Mouse (Mus musculus) layer of hippocampus, postnatal 14 days (tissue): Measurements from ENCODE around the gene Fgf11. TPM values are rescaled to one million over a fixed set of nuclear protein-coding genes. Genes with fewer than 3 reads are reported as not detected.

ENCODE experiments used
- DNase-seq, 2 experiments: peaks; one replicate each; pipeline ENCODE4 v3.0.0; 2021 to 2022; ENCODE audit warnings: low spot score in 2 of 2, mixed read lengths in 1 of 2
- total RNA-seq, 2 experiments: library from RNA; stranded (reverse); gene quantifications; 2 replicates each; pipeline ENCODE4 v1.2.3; 2021

Fgf11 gene
- total RNA-seq, 2 experiments from 2014 or later = 22.8 to 23.7 TPM

DNA sequence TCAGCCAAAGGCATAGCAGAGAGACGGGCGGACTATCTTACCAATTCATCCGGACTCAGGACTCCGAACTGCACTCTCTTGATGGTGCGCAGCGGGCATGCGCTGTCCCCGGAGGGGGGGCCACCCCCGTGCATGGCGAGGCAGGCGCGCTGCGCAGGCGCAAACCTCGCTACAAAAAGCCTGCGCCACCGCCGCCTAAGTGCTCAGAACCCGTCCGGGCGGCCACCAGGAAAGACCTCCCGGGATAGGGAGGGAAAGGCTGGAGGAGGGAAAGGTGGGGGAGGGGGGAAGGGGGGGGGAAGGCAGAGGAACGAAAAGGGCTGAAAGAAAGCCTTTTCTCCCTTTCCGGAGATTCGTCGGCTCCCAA lies 43.6 kb downstream of the Fgf11 start:
- peak; percentile 95 to 97 for DNase-seq

DNA sequence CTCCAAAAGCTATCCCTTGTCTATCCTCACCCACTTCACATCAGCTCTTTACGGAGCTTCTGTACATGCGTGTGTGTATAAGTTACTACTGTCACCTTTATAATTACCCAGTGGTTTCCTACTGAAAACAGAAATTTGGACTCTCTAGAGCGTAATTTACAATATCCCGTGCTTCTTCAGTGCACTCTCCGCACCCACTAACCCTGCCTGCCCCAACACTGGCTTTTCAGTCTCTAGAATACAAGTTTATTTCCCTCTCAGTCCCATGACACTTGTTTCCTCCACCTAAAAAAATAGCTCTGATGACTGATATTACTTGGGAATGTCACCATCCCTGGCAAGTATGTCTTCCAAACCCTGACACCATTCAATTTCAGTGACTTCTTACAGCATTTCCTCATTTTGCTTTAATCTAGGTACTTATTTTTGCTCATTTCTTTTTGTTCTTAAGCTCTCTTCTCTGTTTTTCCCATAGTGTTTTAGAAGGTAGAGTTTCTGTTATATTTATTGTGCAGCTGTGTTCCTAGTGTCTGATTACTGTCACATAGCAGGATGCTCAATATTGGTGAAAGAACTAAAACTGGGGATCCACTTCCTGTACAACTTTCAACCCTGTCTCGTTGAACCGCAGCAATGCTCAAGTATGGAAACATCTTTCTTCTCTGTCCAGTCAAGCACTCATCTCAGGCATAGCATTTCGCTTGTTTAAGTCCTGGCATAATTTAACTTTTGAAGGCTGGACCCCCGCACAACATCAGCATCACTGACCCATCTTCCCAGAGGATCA lies 44.2 kb downstream of the Fgf11 start:
- DNase-seq = no peak

DNA sequence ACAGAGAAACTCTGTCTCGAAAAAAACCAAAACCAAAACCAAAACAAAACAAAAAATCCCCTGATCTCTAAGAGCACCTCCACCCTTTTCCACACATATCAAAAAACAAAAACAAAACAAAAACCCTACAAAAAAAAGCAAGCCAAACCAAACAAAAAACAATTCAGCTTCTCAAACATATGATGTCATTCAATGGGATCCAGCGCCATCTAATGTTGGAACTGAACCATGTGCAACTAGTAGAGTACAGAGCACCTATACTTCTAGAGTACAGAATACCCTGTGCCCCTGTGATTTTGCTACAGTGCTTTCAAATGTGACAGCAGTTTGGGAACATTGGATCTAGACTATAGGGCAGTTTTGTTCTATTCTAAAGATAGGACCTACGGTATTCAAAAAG lies 47.0 kb downstream of the Fgf11 start:
- DNase-seq = peak in 1 of 2 experiments; percentile 68

DNA sequence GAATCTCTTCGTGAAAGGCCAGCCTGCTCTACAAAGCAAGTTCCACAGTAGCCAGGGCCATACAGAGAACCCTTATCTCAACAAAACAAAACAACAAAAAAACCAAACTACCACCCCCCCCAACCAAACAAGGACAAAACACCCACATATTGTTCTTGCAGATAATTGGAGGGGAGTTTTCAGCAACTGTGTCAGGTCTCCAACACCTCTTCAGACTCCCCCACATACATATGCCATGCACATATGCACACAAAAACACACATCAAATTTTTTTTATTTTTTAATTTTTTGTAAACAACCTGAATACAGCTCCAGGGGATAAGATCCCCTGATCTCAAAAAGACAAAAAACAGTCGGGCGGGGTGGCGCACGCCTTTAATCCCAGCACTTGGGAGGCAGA lies 47.4 kb downstream of the Fgf11 start:
- DNase-seq = no peak

DNA sequence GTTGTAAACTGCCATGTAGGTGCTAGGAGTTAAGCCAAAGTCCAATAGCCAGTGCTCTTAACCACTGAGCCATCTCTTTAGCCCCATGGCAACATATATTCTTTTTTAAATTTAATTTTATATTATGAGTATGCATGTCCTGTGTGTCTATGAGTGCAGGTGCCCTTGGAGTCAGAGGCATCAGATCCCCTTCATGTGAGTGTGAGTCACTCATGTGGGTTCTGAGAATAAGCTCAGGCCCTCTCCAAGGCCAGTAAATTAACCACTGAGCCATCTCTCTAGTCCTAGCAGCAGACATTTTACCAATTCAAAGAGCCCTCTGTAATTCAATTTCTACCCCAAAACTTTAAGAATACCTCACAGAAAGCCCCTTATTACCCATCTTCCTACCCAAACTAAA lies 49.0 kb downstream of the Fgf11 start:
- no peak for DNase-seq

DNA sequence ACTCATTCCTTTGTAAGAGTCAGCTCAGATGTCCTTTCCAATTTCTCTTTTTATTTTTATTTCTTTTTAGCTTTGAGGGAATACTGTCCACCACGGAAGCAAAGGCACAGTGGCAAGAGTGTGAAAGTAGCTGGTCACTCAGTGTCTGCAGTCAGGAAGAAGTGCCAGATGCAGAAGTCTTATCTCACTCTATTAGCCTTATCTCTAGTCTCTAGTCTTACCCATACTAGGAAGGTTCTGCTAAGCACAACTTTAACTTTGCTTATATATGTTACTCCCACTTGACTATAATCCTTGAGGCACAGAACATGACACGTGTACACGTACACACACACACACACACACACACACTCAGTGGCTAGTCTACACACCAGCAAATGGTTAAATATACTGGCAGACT lies 50.0 kb downstream of the Fgf11 start:
- DNase-seq = no peak

Other genes with a start within 250 kb of the Fgf11 start
- 100 to 1,000 TPM; 144 to 156 TPM for gene Efnb3, start 241.7 kb downstream of the Fgf11 start, total RNA-seq
- 1 to 10 TPM; 8.6 to 9.5 TPM for gene Wrap53, start 221.6 kb downstream of the Fgf11 start, total RNA-seq
- gene Trp53, start 221.5 kb downstream of the Fgf11 start, total RNA-seq = 10 to 100 TPM; 27.3 to 29.6 TPM
- 100 to 1,000 TPM; 513 to 551 TPM for gene Atp1b2, start 195.9 kb downstream of the Fgf11 start, total RNA-seq
- gene Shbg, start 184.0 kb downstream of the Fgf11 start, total RNA-seq = not detected
- gene Sat2, start 179.8 kb downstream of the Fgf11 start, total RNA-seq = 10 to 100 TPM; 16.1 to 19.8 TPM
- 100 to 1,000 TPM; 105 to 106 TPM for gene Fxr2, start 168.9 kb downstream of the Fgf11 start, total RNA-seq
- under 1 TPM in 1 of 2 experiments, not detected in 1; 0.48 TPM for gene Sox15, start 146.5 kb downstream of the Fgf11 start, total RNA-seq
- 10 to 100 TPM; 73.3 to 82.4 TPM for gene Mpdu1, start 139.2 kb downstream of the Fgf11 start, total RNA-seq
- 10 to 100 TPM; 13.1 to 18.5 TPM for gene Cd68, start 135.7 kb downstream of the Fgf11 start, total RNA-seq
- gene Eif4a1, start 129.4 kb downstream of the Fgf11 start, total RNA-seq = 100 to 1,000 TPM; 409 to 418 TPM
- 10 to 100 TPM; 84.3 to 88.5 TPM for gene Senp3, start 119.8 kb downstream of the Fgf11 start, total RNA-seq
- gene Tnfsf13, start 116.1 kb downstream of the Fgf11 start, total RNA-seq = 1 to 10 TPM in 1 of 2 experiments, under 1 TPM in 1; 0.88 to 1.1 TPM
- gene Tnfsf12, start 106.0 kb downstream of the Fgf11 start, total RNA-seq = 1 to 10 TPM; 5.8 to 6.5 TPM
- gene Tnfsfm13, start 105.8 kb downstream of the Fgf11 start, total RNA-seq = 1 to 10 TPM in 1 of 2 experiments, under 1 TPM in 1; 0.45 to 1.0 TPM
- gene Polr2a, start 43.2 kb downstream of the Fgf11 start, total RNA-seq = 10 to 100 TPM; 62.8 to 68.5 TPM
- under 1 TPM in 1 of 2 experiments, not detected in 1; 0.21 TPM for gene Slc35g3, start 39.9 kb downstream of the Fgf11 start, total RNA-seq
- 10 to 100 TPM; 82.0 to 83.5 TPM for gene Zbtb4, start 35.9 kb downstream of the Fgf11 start, total RNA-seq
- 1 to 10 TPM; 1.0 to 1.1 TPM for gene Chrnb1, start 5.9 kb downstream of the Fgf11 start, total RNA-seq
- gene Tmem102, start 3.8 kb upstream of the Fgf11 start, total RNA-seq = not detected
- not detected for gene Gm39566, start 13.4 kb upstream of the Fgf11 start, total RNA-seq
- not detected for gene Spem2, start 16.6 kb upstream of the Fgf11 start, total RNA-seq
- gene Spem1, start 20.3 kb upstream of the Fgf11 start, total RNA-seq = under 1 TPM; 0.50 to 0.74 TPM
- gene Nlgn2, start 35.9 kb upstream of the Fgf11 start, total RNA-seq = 100 to 1,000 TPM; 220 to 226 TPM
- gene Tmem256, start 36.7 kb upstream of the Fgf11 start, total RNA-seq = 100 to 1,000 TPM; 150 to 162 TPM
- 10 to 100 TPM; 22.0 to 23.3 TPM for gene Plscr3, start 44.5 kb upstream of the Fgf11 start, total RNA-seq
- not detected for gene Tnk1, start 56.9 kb upstream of the Fgf11 start, total RNA-seq
- gene Tmem95, start 76.2 kb upstream of the Fgf11 start, total RNA-seq = not detected
- 1 to 10 TPM; 1.1 to 1.2 TPM for gene Kctd11, start 79.5 kb upstream of the Fgf11 start, total RNA-seq
- under 1 TPM in 1 of 2 experiments, not detected in 1; 0.30 TPM for gene Acap1, start 93.7 kb upstream of the Fgf11 start, total RNA-seq
- gene 2810408A11Rik, start 99.1 kb upstream of the Fgf11 start, total RNA-seq = 1 to 10 TPM; 1.5 to 2.1 TPM
- gene Neurl4, start 99.2 kb upstream of the Fgf11 start, total RNA-seq = 100 to 1,000 TPM; 108 to 124 TPM
- gene Gps2, start 112.0 kb upstream of the Fgf11 start, total RNA-seq = 10 to 100 TPM; 28.5 to 29.3 TPM
- 100 to 1,000 TPM; 446 to 451 TPM for gene Eif5a, start 120.1 kb upstream of the Fgf11 start, total RNA-seq
- 1 to 10 TPM; 8.3 to 9.7 TPM for gene Ybx2, start 133.9 kb upstream of the Fgf11 start, total RNA-seq
- gene Slc2a4, start 146.3 kb upstream of the Fgf11 start, total RNA-seq = 1 to 10 TPM; 1.8 to 3.6 TPM
- not detected for gene Cldn7, start 162.9 kb upstream of the Fgf11 start, total RNA-seq
- 100 to 1,000 TPM; 108 to 115 TPM for gene Ctdnep1, start 179.3 kb upstream of the Fgf11 start, total RNA-seq
- gene Elp5, start 180.7 kb upstream of the Fgf11 start, total RNA-seq = 10 to 100 TPM; 88.5 to 93.9 TPM
- 100 to 1,000 TPM; 221 to 251 TPM for gene Gabarap, start 189.3 kb upstream of the Fgf11 start, total RNA-seq
- 10 to 100 TPM; 38.0 to 40.0 TPM for gene Phf23, start 193.9 kb upstream of the Fgf11 start, total RNA-seq
- 10 to 100 TPM; 29.3 to 29.7 TPM for gene Dvl2, start 198.7 kb upstream of the Fgf11 start, total RNA-seq
- gene Acadvl, start 213.6 kb upstream of the Fgf11 start, total RNA-seq = 10 to 100 TPM; 62.3 to 69.2 TPM
- gene Dlg4, start 215.1 kb upstream of the Fgf11 start, total RNA-seq = 100 to 1,000 TPM; 845 to 900 TPM